Mouse (Mus musculus): ENCODE measurements around the gene Gm30191. TPM values are rescaled to one million over a fixed set of nuclear protein-coding genes. Genes with fewer than 3 reads are reported as not detected.

The Gm30191 gene
- total RNA-seq, 2 experiments from 2014 or later, result not detected

Other genes with a start within 250 kb of the Gm30191 start
- gene Dhdds, start 246.0 kb upstream of the Gm30191 start, total RNA-seq (2021), result 10 to 100 TPM; 60.5 to 66.1 TPM
- not detected for gene Lin28a, start 228.1 kb upstream of the Gm30191 start, total RNA-seq (2021)
- gene Zfp683, start 193.1 kb upstream of the Gm30191 start, total RNA-seq (2021), result not detected
- gene Crybg2, start 186.1 kb upstream of the Gm30191 start, total RNA-seq (2021), result 1 to 10 TPM; 1.8 to 2.7 TPM
- 1 to 10 TPM; 1.6 to 3.4 TPM for gene Cd52, start 151.9 kb upstream of the Gm30191 start, total RNA-seq (2021)
- 10 to 100 TPM; 29.5 to 34.7 TPM for gene Ubxn11, start 144.4 kb upstream of the Gm30191 start, total RNA-seq (2021)
- 100 to 1,000 TPM; 212 to 218 TPM for gene Sh3bgrl3, start 118.1 kb upstream of the Gm30191 start, total RNA-seq (2021)
- 10 to 100 TPM; 12.2 to 13.6 TPM for gene Cep85, start 59.8 kb upstream of the Gm30191 start, total RNA-seq (2021)
- not detected for gene Gm7534, start 43.9 kb upstream of the Gm30191 start, total RNA-seq (2021)
- gene Catsper4, start 19.6 kb upstream of the Gm30191 start, total RNA-seq (2021), result not detected
- under 1 TPM; 0.23 to 0.46 TPM for gene Cnksr1, start 8.5 kb upstream of the Gm30191 start, total RNA-seq (2021)
- gene E130218I03Rik, start 3.3 kb upstream of the Gm30191 start, total RNA-seq (2021), result not detected
- 10 to 100 TPM; 10.3 to 10.5 TPM for gene Zfp593, start 1.3 kb upstream of the Gm30191 start, total RNA-seq (2021)
- 1 to 10 TPM; 4.0 TPM for gene Grrp1, start 7.2 kb downstream of the Gm30191 start, total RNA-seq (2021)
- 10 to 100 TPM; 18.6 to 19.8 TPM for gene Pdik1l, start 41.0 kb downstream of the Gm30191 start, total RNA-seq (2021)
- under 1 TPM; 0.32 to 0.39 TPM for gene Trim63, start 68.2 kb downstream of the Gm30191 start, total RNA-seq (2021)
- gene Slc30a2, start 96.2 kb downstream of the Gm30191 start, total RNA-seq (2021), result not detected
- 10 to 100 TPM; 49.2 to 52.5 TPM for gene Extl1, start 136.9 kb downstream of the Gm30191 start, total RNA-seq (2021)
- 1 to 10 TPM; 5.3 to 9.1 TPM for gene Pafah2, start 149.4 kb downstream of the Gm30191 start, total RNA-seq (2021)
- gene Stmn1, start 221.4 kb downstream of the Gm30191 start, total RNA-seq (2021), result 1,000 to 10,000 TPM in 1 of 2 experiments, 100 to 1,000 TPM in 1; 940 to 1,084 TPM
- gene Paqr7, start 249.8 kb downstream of the Gm30191 start, total RNA-seq (2021), result 10 to 100 TPM; 61.2 to 63.3 TPM